Mouse (Mus musculus) neural tube, embryonic 13.5 days (tissue): ENCODE data around the gene Gars. TPM values are rescaled to one million over a fixed set of nuclear protein-coding genes. Genes with fewer than 3 reads are reported as not detected.
A peak's percentile ranks its signal among the peaks of the same experiment; 100 is the strongest.

Experiments used
- ATAC-seq: fragments of 200-750 bp; cut with Nextera tagmentation; 2 replicates; pipeline ENCODE4 v1.8.0; 2017; ENCODE audit warnings: low read depth, mild to moderate bottlenecking, moderate TSS enrichment, moderate library complexity
- H3K27ac ChIP-seq: fragments of 300-500 bp; sonication (generic); replicated peaks from 2 replicates; pipeline ENCODE4 v1.5.1; 2015; ENCODE audit warnings: moderate library complexity, mild to moderate bottlenecking, inconsistent platforms
- H3K27me3 ChIP-seq: fragments of 300-500 bp; sonication (generic); 2 replicates; pipeline ENCODE4 v1.6.1; 2015; ENCODE audit warnings: mild to moderate bottlenecking, inconsistent platforms
- H3K36me3 ChIP-seq: fragments of 300-500 bp; sonication (generic); 2 replicates; pipeline ENCODE4 v1.6.1; 2015; ENCODE audit warnings: mild to moderate bottlenecking, inconsistent platforms
- H3K4me1 ChIP-seq: fragments of 300-500 bp; sonication (generic); replicated peaks from 2 replicates; pipeline ENCODE4 v1.6.1; 2015; ENCODE audit warnings: inconsistent platforms
- H3K4me2 ChIP-seq: fragments of 300-500 bp; sonication (generic); 2 replicates; pipeline ENCODE4 v1.6.1; 2015; ENCODE audit warnings: inconsistent platforms, mild to moderate bottlenecking, moderate library complexity
- H3K4me3 ChIP-seq: fragments of 300-500 bp; sonication (generic); 2 replicates; pipeline ENCODE4 v1.5.1; 2015; ENCODE audit warnings: mild to moderate bottlenecking, inconsistent platforms
- H3K9ac ChIP-seq: fragments of 300-500 bp; sonication (generic); 2 replicates; pipeline ENCODE4 v1.6.1; 2015; ENCODE audit warnings: moderate library complexity, mild to moderate bottlenecking, inconsistent platforms
- H3K9me3 ChIP-seq: fragments of 300-500 bp; sonication (generic); 2 replicates; pipeline ENCODE4 v1.6.1; 2016; ENCODE audit warnings: inconsistent platforms
- WGBS: fragments of 180-500 bp; shearing (Covaris S2); methylation state at CpG from one replicate; pipeline ENCODE4 v1.1.7; 2015; 5-methylcytosine and 5-hydroxymethylcytosine counted together
- polyA plus RNA-seq: library from polyadenylated mRNA; unstranded; fragments of >200 nt; fragmentation: Nextera tagmentation; extraction: Ambion mirVana; gene quantifications from 2 replicates; pipeline ENCODE4 v1.2.1, GENCODE M21; 2015

Gars gene
- polyA plus RNA-seq, 1 experiment from 2014 or later: 209 TPM

GRCm38 (mm10) chr6:55076561-55077255, 38.9 kb downstream of the Gars start:
- H3K27ac ChIP-seq: no peak overlapping the region
- H3K36me3 ChIP-seq: peaks cover 86% of the 10 kb centered on the region
- H3K27me3 ChIP-seq: no peaks in the 10 kb centered on the region
- H3K4me3 ChIP-seq: no peak overlapping the region
- H3K9ac ChIP-seq: no peak overlapping the region
- 72% methylated on average over 4 of the region's 4 CpGs for WGBS
- H3K4me2 ChIP-seq: no peak overlapping the region
- no peaks in the 10 kb centered on the region for H3K4me1 ChIP-seq
- ATAC-seq: no peak
- no peaks in the 10 kb centered on the region for H3K9me3 ChIP-seq

GRCm38 (mm10) chr6:55081379-55081778, 43.6 kb downstream of the Gars start:
- no peaks in the 10 kb centered on the region for H3K9me3 ChIP-seq
- H3K27me3 ChIP-seq: no peaks in the 10 kb centered on the region
- H3K36me3 ChIP-seq: peaks cover 50% of the 10 kb centered on the region
- H3K9ac ChIP-seq: no peak overlapping the region
- ATAC-seq: no peak
- 86% methylated on average over 3 of the region's 3 CpGs for WGBS
- no peak overlapping the region for H3K27ac ChIP-seq
- H3K4me2 ChIP-seq: no peak overlapping the region
- no peaks in the 10 kb centered on the region for H3K4me1 ChIP-seq
- no peak overlapping the region for H3K4me3 ChIP-seq

GRCm38 (mm10) chr6:55082261-55083051, 44.6 kb downstream of the Gars start:
- H3K4me1 ChIP-seq: no peaks in the 10 kb centered on the region
- no peak overlapping the region for H3K9ac ChIP-seq
- 0 out of 2 replicates have a peak, but pooled peaks have one; percentile 19 for ATAC-seq
- H3K27ac ChIP-seq: 0 out of 2 replicates have a peak overlapping the region, but pooled peaks have one; percentile 10
- H3K4me3 ChIP-seq: no peak overlapping the region
- H3K27me3 ChIP-seq: no peaks in the 10 kb centered on the region
- no peak overlapping the region for H3K4me2 ChIP-seq
- 70% methylated on average over 7 of the region's 7 CpGs for WGBS
- peaks cover 39% of the 10 kb centered on the region for H3K36me3 ChIP-seq
- no peaks in the 10 kb centered on the region for H3K9me3 ChIP-seq

GRCm38 (mm10) chr6:55087355-55087754, 49.5 kb downstream of the Gars start:
- H3K4me2 ChIP-seq: no peak overlapping the region
- no peak overlapping the region for H3K9ac ChIP-seq
- H3K27ac ChIP-seq: no peak overlapping the region
- no peaks in the 10 kb centered on the region for H3K9me3 ChIP-seq
- H3K27me3 ChIP-seq: peaks cover 5% of the 10 kb centered on the region; the same call in 1 of the 2 replicates
- no peaks in the 10 kb centered on the region for H3K4me1 ChIP-seq
- no peak for ATAC-seq
- 45% methylated on average over 4 of the region's 4 CpGs for WGBS
- no peak overlapping the region for H3K4me3 ChIP-seq
- no peaks in the 10 kb centered on the region for H3K36me3 ChIP-seq

GRCm38 (mm10) chr6:55090639-55091038, 52.8 kb downstream of the Gars start:
- no peak overlapping the region for H3K27ac ChIP-seq
- 32% methylated on average over 4 of the region's 4 CpGs for WGBS
- no peak overlapping the region for H3K4me3 ChIP-seq
- no peak overlapping the region for H3K4me2 ChIP-seq
- no peak overlapping the region for H3K9ac ChIP-seq
- peaks cover 5% of the 10 kb centered on the region; the same call in 1 of the 2 replicates for H3K27me3 ChIP-seq
- H3K4me1 ChIP-seq: peaks cover 8% of the 10 kb centered on the region
- no peaks in the 10 kb centered on the region for H3K36me3 ChIP-seq
- H3K9me3 ChIP-seq: no peaks in the 10 kb centered on the region
- no peak for ATAC-seq

- Histone ChIP-seq H3K36me3 (no peaks in the 10 kb centered on the region), H3K4me1 (peaks cover 8% of the 10 kb centered on the region), H3K9ac (no peak overlapping the region), H3K27me3 (peaks cover 8% of the 10 kb centered on the region; the same call in 1 of the 2 replicates), H3K4me3 (no peak overlapping the region), H3K4me2 (no peak overlapping the region), H3K27ac (no peak overlapping the region), H3K9me3 (no peaks in the 10 kb centered on the region)
- ATAC-seq: no peak
- 94% methylated on average over 9 of the region's 9 CpGs for WGBS
Measured at GRCm38 (mm10) chr6:55091396-55091795, 53.6 kb downstream of the Gars start.

- Histone ChIP-seq H3K4me3 (no peak overlapping the region), H3K9ac (no peak overlapping the region), H3K4me1 (peaks cover 8% of the 10 kb centered on the region), H3K4me2 (no peak overlapping the region), H3K27ac (no peak overlapping the region), H3K27me3 (peaks cover 12% of the 10 kb centered on the region; the same call in 1 of the 2 replicates), H3K9me3 (no peaks in the 10 kb centered on the region), H3K36me3 (no peaks in the 10 kb centered on the region)
- no peak; the same call in 1 of the 2 replicates for ATAC-seq
- WGBS: 43% methylated on average over 6 of the region's 6 CpGs
Measured at GRCm38 (mm10) chr6:55093431-55094146, 55.8 kb downstream of the Gars start.

- H3K27me3 ChIP-seq: 0 out of 2 replicates have a peak, but pooled peaks cover 8% of the 10 kb centered on the region
- H3K4me2 ChIP-seq: no peak overlapping the region
- no peak for ATAC-seq
- H3K9ac ChIP-seq: no peak overlapping the region
- H3K9me3 ChIP-seq: no peaks in the 10 kb centered on the region
- peaks cover 8% of the 10 kb centered on the region for H3K4me1 ChIP-seq
- WGBS: 79% methylated on average over 5 of the region's 5 CpGs
- no peaks in the 10 kb centered on the region for H3K36me3 ChIP-seq
- no peak overlapping the region for H3K27ac ChIP-seq
- no peak overlapping the region for H3K4me3 ChIP-seq
Measured at GRCm38 (mm10) chr6:55098030-55098429, 60.2 kb downstream of the Gars start.

GRCm38 (mm10) chr6:55098603-55099002, 60.8 kb downstream of the Gars start:
- Histone ChIP-seq H3K36me3 (no peaks in the 10 kb centered on the region), H3K4me1 (peaks cover 6% of the 10 kb centered on the region), H3K27ac (no peak overlapping the region), H3K27me3 (0 out of 2 replicates have a peak, but pooled peaks cover 8% of the 10 kb centered on the region), H3K9ac (no peak overlapping the region), H3K9me3 (no peaks in the 10 kb centered on the region), H3K4me3 (no peak overlapping the region), H3K4me2 (no peak overlapping the region)
- WGBS: 79% methylated on average over 5 of the region's 5 CpGs
- ATAC-seq: no peak

- Histone ChIP-seq H3K9me3 (no peaks in the 10 kb centered on the region), H3K27me3 (peaks cover 48% of the 10 kb centered on the region), H3K27ac (no peak overlapping the region), H3K4me2 (no peak overlapping the region), H3K36me3 (no peaks in the 10 kb centered on the region), H3K4me3 (no peak overlapping the region), H3K4me1 (no peaks in the 10 kb centered on the region), H3K9ac (no peak overlapping the region)
- ATAC-seq: no peak
- 11% methylated on average over 7 of the region's 7 CpGs for WGBS
Measured at GRCm38 (mm10) chr6:55108358-55108757, 70.6 kb downstream of the Gars start.

- Histone ChIP-seq H3K4me1 (peaks cover 26% of the 10 kb centered on the region), H3K4me3 (peak overlapping the region; percentile 54), H3K36me3 (no peaks in the 10 kb centered on the region), H3K27ac (no peak overlapping the region), H3K27me3 (peaks cover 78% of the 10 kb centered on the region), H3K4me2 (peak overlapping the region; percentile 84), H3K9ac (peak overlapping the region; percentile 66), H3K9me3 (no peaks in the 10 kb centered on the region)
- WGBS: under 1% methylated on average over 62 of the region's 68 CpGs
- peak; percentile 73; the same call in 1 of the 2 replicates for ATAC-seq
Measured at GRCm38 (mm10) chr6:55117325-55118109, 79.7 kb downstream of the Gars start.
